Mouse (Mus musculus): ENCODE data around the gene Arhgef25. TPM values are rescaled to one million over a fixed set of nuclear protein-coding genes. Genes with fewer than 3 reads are reported as not detected.

The Arhgef25 gene
- polyA plus RNA-seq, 1 experiment from 2014 or later = 52.6 TPM

DNA sequence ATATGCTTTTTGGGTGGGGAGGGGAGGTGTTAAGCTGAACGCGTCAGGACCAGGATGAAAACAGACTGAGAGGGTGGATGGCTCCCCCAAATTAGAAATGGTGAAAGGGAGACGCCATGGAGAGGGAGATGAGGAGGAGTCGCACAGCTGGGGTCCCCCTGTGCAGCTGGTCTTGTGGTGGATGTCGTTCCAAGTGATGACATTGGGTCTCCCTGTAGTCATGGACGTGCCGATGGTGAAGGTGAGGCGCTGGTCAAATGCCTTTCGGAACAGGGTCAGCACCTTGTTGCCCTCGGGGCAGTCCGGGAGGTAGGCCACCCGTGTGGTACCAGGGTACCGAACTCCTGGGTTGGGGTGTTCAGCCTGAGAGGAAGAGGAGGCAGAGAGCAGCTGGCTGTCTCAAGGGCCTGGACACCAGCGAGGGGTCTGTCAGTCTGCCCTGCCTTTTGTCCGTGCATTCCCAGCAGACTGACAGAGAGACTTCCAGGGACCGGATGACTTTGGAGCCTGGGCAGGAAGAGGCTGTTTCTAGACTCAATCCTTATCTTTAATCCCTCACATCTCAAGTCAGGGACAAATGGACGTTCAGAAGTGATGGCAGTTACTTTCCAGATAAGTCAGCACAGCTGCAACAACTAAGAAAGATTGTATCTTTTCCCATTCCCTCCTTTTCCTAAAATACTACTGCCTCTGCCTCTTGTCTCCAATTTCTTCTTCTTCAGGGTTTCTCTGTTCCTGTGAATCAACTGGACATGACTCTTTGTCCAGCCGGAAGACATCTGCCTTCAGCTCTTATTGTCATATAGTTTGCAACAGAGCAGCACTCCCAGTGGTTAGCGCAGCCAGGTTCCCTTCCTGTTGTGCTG is 1.5 kb upstream of the Arhgef25 start:
- WGBS = 80% methylated on average over 19 of the region's 19 CpGs
- H3K36me3 ChIP-seq = peaks cover 30% of the 10 kb centered on the region
- peaks cover 77% of the 10 kb centered on the region for H3K4me1 ChIP-seq
- no peak for ATAC-seq (replicated peaks; ENCODE audit: low FRiP score)
- H3K9ac ChIP-seq = no peak overlapping the region
- peak overlapping the region; percentile 93 for H3K27ac ChIP-seq
- H3K9me3 ChIP-seq (replicated peaks) = no peaks in the 10 kb centered on the region
- no peak overlapping the region for H3K4me2 ChIP-seq
- no peak overlapping the region for H3K4me3 ChIP-seq (replicated peaks)
- H3K27me3 ChIP-seq = no peaks in the 10 kb centered on the region

DNA sequence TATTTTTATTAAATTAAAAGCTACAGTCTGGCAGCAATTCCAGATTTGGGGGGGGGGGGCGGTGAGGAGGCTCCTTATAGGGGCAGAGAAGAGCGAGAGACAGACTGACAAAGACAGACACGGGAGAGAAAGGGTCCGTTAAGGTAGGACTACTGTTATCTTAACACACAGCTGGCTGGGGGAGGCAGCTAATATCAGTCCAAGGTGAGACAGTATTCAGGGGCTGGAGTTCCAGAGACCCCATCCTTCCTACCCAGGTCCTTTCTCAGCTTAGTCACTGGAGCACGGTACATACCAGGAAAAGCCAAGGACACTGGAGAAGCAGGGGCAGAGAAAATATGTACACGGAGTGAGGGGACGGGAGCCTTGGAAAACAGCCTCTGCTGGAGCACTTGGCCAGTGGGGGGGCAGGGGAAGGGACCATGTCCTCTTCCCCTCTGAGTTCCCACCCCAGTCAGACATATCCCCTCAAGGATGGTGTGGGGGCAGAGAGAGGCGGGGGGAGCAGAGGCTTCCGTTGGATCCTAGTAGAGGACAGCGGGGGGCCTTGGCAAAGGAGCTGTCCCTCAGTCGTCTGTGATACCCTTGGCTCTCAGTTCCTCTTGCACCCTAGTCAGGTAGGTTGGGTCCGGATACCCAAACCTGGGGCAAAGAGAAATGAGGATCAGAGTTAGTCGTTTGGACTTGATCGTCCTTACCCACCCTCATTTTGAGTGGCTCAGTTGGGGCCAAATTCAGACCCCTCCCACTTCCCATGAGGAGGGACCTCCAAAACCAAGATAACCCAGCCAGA is 711 bp upstream of the Arhgef25 start:
- H3K9ac ChIP-seq = 0 out of 2 replicates have a peak overlapping the region, but pooled peaks have one; percentile 7
- WGBS = 45% methylated on average over 14 of the region's 14 CpGs
- H3K27me3 ChIP-seq = no peaks in the 10 kb centered on the region
- ATAC-seq (replicated peaks; ENCODE audit: low FRiP score) = no peak
- H3K4me3 ChIP-seq (replicated peaks) = peak overlapping the region; percentile 72
- no peaks in the 10 kb centered on the region for H3K9me3 ChIP-seq (replicated peaks)
- peak overlapping the region; percentile 93 for H3K27ac ChIP-seq
- H3K4me2 ChIP-seq = peak overlapping the region; percentile 94
- peaks cover 71% of the 10 kb centered on the region for H3K4me1 ChIP-seq
- H3K36me3 ChIP-seq = peaks cover 37% of the 10 kb centered on the region

DNA sequence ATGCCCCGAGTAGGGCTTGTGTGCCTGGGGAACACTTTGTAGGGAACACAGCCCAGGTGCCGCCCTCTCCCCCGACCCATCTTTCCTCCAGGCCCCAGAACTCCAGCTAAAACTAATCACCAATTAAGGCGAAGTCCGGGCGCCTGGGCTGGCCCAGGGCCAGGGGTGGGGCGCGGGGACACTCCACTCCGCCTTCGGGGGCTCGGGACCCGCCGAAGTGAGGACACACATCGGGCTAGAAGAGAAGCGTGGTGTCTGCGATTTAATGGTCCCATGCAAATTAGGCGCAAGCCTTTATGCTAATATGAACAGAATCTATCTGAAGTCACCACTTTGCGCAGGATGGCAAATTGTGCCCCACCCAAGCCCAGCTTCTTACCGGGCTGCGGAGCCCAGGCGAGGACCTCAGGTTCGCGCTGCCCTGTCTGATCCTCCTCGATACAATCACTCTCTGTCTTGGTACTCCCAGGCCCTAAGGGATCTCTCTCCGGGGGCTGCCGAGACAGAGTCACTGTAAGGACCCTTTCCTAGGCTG is 700 bp downstream of the Arhgef25 start:
- peak overlapping the region; percentile 78 for H3K9ac ChIP-seq
- H3K4me1 ChIP-seq = peaks cover 71% of the 10 kb centered on the region
- peaks cover 47% of the 10 kb centered on the region for H3K36me3 ChIP-seq
- peak overlapping the region; percentile 93 for H3K27ac ChIP-seq
- H3K4me3 ChIP-seq (replicated peaks) = peak overlapping the region; percentile 72
- peaks cover 4% of the 10 kb centered on the region; the same call in 1 of the 2 replicates for H3K27me3 ChIP-seq
- H3K4me2 ChIP-seq = peak overlapping the region; percentile 94
- H3K9me3 ChIP-seq (replicated peaks) = no peaks in the 10 kb centered on the region
- WGBS = 2% methylated on average over 26 of the region's 26 CpGs
- ATAC-seq (replicated peaks; ENCODE audit: low FRiP score) = no peak; the same call in none of the 2 replicates

DNA sequence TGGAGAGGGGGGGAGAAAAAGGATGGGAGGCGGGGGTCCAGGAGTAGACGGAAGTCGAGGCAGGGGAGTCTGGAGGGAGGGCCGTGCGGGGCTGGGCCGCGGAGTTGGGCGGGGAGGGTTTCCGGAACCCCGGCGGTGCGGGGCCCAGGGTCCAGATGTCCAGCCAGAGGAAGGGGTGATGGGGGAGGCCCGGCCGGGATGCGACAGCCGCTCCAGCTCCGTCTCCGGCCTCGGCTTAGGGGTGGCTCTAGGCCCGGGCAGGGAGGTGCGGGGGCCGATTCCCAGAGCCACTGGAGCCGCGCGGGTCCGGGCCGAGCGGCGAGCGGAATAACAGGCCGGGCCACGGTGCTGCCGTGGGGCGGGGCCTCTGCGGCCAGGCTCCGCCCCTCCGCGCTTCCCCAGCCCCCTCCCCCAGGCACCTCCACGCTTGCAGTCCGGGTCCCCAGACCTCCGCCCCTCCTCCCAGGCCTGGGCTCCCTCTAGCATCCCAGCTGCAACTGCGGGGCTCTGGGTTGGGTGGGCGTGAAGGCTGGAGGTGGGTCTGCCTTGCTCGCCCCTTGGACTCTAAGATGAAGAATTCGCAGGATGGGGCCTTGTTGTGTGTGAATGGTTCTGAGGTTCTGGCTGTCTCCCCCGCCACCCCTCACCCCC is 1.3 kb downstream of the Arhgef25 start:
- peaks cover 47% of the 10 kb centered on the region for H3K36me3 ChIP-seq
- peak; percentile 85 for ATAC-seq (replicated peaks; ENCODE audit: low FRiP score)
- peak overlapping the region; percentile 93 for H3K27ac ChIP-seq
- peak overlapping the region; percentile 78 for H3K9ac ChIP-seq
- H3K4me2 ChIP-seq = peak overlapping the region; percentile 94
- H3K27me3 ChIP-seq = peaks cover 10% of the 10 kb centered on the region; the same call in 1 of the 2 replicates
- peaks cover 75% of the 10 kb centered on the region for H3K4me1 ChIP-seq
- H3K9me3 ChIP-seq (replicated peaks) = no peaks in the 10 kb centered on the region
- H3K4me3 ChIP-seq (replicated peaks) = peak overlapping the region; percentile 72
- WGBS = 1% methylated on average over 23 of the region's 46 CpGs

DNA sequence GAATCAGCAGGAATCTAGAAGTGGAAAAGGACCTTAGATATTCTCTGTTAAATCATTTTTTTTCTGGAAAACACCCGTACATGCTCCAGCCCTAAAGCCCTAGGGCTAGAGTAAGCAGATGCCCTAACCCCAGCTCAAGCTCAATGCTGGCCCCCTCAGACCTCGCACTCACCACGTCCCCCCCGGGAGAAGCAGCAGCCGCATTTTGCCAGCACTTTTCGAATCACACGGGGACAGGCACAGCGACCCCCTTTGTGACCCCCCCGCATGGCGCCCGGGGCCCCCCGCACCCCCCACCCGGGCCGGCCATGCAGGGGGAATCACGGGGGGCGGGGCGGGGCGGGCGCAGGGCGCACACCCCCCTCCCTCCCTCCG is 1.8 kb downstream of the Arhgef25 start:
- ATAC-seq (replicated peaks; ENCODE audit: low FRiP score) = no peak
- peak overlapping the region; percentile 93 for H3K27ac ChIP-seq
- H3K4me3 ChIP-seq (replicated peaks) = peak overlapping the region; percentile 72
- H3K9ac ChIP-seq = peak overlapping the region; percentile 78
- H3K36me3 ChIP-seq = peaks cover 48% of the 10 kb centered on the region
- H3K4me2 ChIP-seq = peak overlapping the region; percentile 94
- H3K9me3 ChIP-seq (replicated peaks) = no peaks in the 10 kb centered on the region
- whole genome bisulfite sequencing = 3% methylated on average over 15 of the region's 21 CpGs
- H3K27me3 ChIP-seq = peaks cover 14% of the 10 kb centered on the region; the same call in 1 of the 2 replicates
- peaks cover 77% of the 10 kb centered on the region for H3K4me1 ChIP-seq

DNA sequence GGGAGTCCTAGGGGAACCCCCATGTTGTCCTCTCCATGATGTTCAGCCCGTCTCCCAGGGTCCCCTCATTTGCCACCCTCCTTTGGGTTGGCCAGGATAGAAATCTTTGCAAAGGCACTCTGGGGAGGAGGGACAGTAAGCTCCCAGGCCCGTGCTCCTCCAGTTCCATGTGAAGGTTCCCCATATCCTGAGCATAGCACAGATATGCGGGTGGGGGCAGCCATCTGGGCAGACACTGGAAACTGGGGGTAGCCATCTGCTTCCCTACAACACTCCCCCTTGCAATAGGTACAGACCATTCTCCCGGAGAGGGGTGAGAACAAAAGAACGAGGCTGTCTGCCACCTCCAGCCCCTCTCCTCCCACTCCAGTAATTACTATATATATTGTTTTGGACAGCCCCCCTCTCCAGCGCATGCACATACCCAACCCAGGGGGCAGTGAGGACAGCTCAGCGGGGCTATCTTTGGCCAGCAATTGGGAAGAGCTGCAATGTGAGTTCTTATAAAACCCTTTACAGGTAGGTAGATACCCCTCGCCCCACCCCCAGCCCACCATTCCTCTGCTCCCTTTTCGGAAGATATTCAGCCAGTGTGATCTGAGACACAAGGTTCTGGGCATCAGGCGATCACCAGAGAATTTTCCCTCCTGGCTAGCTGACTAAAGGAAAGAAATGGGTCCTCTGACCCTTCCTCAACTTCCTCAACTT is 2.4 kb downstream of the Arhgef25 start:
- ATAC-seq (replicated peaks; ENCODE audit: low FRiP score) = no peak
- Histone ChIP-seq H3K27ac (peak overlapping the region; percentile 93; the same call in 1 of the 2 replicates), H3K27me3 (peaks cover 19% of the 10 kb centered on the region; the same call in 1 of the 2 replicates), H3K36me3 (peaks cover 48% of the 10 kb centered on the region), H3K9me3 (replicated peaks) (no peaks in the 10 kb centered on the region), H3K9ac (peak overlapping the region; percentile 78), H3K4me3 (replicated peaks) (peak overlapping the region; percentile 72), H3K4me1 (peaks cover 72% of the 10 kb centered on the region), H3K4me2 (peak overlapping the region; percentile 94)
- WGBS = 29% methylated on average over 10 of the region's 10 CpGs

DNA sequence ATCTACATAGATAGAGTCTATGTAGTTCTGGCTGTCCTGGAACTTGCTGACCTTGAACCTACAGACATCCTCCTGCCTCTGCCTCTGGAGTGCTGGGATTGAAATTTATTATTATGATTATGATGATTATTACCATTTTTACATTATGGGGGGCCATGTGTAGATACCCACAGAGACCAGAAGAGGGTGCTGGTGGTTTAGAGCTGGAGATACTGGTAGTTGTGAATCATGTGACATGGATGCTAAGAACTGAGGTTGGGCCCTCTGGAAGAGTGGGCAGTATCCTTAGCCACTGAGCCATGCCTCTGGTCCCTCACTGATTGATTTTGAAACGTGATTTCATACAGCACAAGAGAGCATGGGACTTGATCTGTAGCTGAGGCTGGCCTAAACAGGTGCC is 3.4 kb downstream of the Arhgef25 start:
- Histone ChIP-seq H3K9ac (no peak overlapping the region), H3K27ac (no peak overlapping the region), H3K4me3 (replicated peaks) (no peak overlapping the region), H3K27me3 (peaks cover 28% of the 10 kb centered on the region), H3K36me3 (peaks cover 42% of the 10 kb centered on the region), H3K4me2 (no peak overlapping the region), H3K4me1 (peaks cover 66% of the 10 kb centered on the region), H3K9me3 (replicated peaks) (no peaks in the 10 kb centered on the region)
- no peak for ATAC-seq (replicated peaks; ENCODE audit: low FRiP score)
- WGBS = 79% methylated on average over 1 of the region's 1 CpGs

DNA sequence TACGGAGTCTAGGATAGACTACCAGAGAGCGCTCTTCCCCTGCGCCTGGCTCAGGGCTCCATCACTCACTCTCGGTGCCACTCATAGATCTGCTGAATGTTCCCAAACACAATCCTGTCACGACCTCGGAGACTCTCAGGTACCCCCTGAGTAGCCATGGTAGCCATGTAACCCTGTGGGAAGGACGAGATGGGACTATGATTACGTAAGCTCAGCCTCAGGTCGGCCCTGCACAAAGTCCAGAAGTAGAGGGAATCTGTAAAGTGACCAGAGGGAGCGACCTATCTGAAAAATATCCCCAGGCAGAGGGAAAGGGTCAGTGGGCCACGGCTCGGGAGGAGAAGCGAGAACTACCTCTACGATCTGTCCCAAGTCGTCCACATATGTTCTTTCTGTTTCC is 4.4 kb downstream of the Arhgef25 start:
- 85% methylated on average over 15 of the region's 15 CpGs for WGBS
- peaks cover 38% of the 10 kb centered on the region for H3K27me3 ChIP-seq

DNA sequence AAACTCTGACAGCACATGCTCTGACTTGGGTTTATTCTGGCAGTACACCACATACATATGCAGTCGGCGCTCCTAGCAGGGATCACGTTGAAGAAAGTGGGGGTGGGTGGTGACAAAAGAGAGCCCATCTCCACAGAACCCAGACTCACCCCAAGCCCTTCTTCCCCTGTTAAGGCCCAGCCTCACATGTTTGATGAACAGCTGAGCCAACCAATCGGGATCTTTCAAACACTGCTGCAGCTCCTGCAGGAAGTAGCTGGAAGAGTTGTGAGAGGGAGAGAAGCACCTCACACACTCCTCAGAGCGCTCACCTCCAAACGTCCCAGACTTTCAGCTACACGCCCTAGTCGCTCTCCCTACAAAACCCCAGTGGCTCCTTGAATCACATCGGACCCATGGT is 4.8 kb downstream of the Arhgef25 start:
- Histone ChIP-seq H3K4me3 (replicated peaks) (no peak overlapping the region), H3K27me3 (peaks cover 42% of the 10 kb centered on the region), H3K4me2 (no peak overlapping the region), H3K36me3 (peaks cover 34% of the 10 kb centered on the region), H3K4me1 (peaks cover 58% of the 10 kb centered on the region), H3K9me3 (replicated peaks) (no peaks in the 10 kb centered on the region), H3K9ac (no peak overlapping the region), H3K27ac (no peak overlapping the region)
- WGBS = 74% methylated on average over 9 of the region's 9 CpGs
- no peak for ATAC-seq (replicated peaks; ENCODE audit: low FRiP score)

More for the DNA sequence above, 4.4 kb downstream of the Arhgef25 start:
- Histone ChIP-seq H3K4me2 (no peak overlapping the region), H3K4me1 (peaks cover 58% of the 10 kb centered on the region), H3K4me3 (replicated peaks) (no peak overlapping the region), H3K27ac (no peak overlapping the region), H3K9ac (no peak overlapping the region), H3K9me3 (replicated peaks) (no peaks in the 10 kb centered on the region), H3K36me3 (peaks cover 34% of the 10 kb centered on the region)
- no peak for ATAC-seq (replicated peaks; ENCODE audit: low FRiP score)

DNA sequence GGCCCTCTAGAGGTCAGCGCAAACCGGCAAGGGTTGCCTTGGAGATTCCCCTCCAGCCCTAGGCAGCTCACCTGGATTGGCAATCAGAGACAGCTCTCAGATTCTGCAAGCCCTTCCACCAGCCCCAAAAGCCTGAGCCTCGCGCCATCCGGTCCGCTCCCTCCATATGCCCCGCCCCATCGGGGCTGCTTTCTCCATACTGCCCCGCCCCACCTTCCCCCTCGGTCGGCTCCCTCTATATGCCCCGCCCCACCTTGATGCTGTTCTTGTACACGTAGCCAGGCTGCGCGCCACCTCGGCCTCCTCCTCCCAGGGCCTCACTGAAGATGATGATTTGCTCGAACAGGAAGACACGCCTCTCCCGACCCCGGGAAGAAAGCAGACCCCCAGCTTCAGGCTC is 6.1 kb downstream of the Arhgef25 start:
- Histone ChIP-seq H3K4me2 (peak overlapping the region; percentile 46), H3K4me3 (replicated peaks) (peak overlapping the region; percentile 13; the same call in 1 of the 2 replicates), H3K27me3 (peaks cover 55% of the 10 kb centered on the region), H3K9me3 (replicated peaks) (no peaks in the 10 kb centered on the region), H3K36me3 (peaks cover 34% of the 10 kb centered on the region), H3K9ac (peak overlapping the region; percentile 6; the same call in 1 of the 2 replicates), H3K4me1 (peaks cover 58% of the 10 kb centered on the region), H3K27ac (no peak overlapping the region)
- no peak for ATAC-seq (replicated peaks; ENCODE audit: low FRiP score)
- WGBS = 21% methylated on average over 20 of the region's 20 CpGs

DNA sequence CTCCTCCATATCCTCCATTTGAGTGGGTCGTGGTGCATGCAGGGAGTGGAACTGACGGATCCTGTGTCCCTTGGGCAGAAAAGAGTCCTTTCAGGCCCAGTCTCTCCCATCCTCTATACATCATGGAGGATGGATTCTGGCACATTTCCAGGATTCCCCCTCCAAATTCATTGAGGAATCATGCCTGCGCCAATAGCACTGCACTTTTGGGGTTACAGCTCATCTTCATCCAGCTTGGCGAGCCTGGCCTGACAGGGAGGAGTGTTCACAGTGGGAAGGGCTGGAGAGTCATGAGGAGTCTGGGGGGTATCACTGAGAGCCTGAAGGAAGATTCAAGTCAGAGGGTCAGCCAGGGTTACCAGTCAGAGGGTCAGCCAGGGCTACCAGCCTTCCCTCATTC is 7.3 kb downstream of the Arhgef25 start:
- Histone ChIP-seq H3K27me3 (peaks cover 65% of the 10 kb centered on the region), H3K36me3 (peaks cover 34% of the 10 kb centered on the region)

More for the DNA sequence above, 7.3 kb downstream of the Arhgef25 start:
- Histone ChIP-seq H3K4me3 (replicated peaks) (no peak overlapping the region), H3K4me1 (peaks cover 58% of the 10 kb centered on the region), H3K4me2 (no peak overlapping the region), H3K9me3 (replicated peaks) (no peaks in the 10 kb centered on the region), H3K27ac (no peak overlapping the region), H3K9ac (no peak overlapping the region)
- 90% methylated on average over 4 of the region's 4 CpGs for WGBS
- ATAC-seq (replicated peaks; ENCODE audit: low FRiP score) = no peak

Measured in kidney, embryonic 15.5 days (tissue).